Mouse (Mus musculus) heart, postnatal 4 days (tissue): Measurements from ENCODE around the gene Cotl1. TPM values are rescaled to one million over a fixed set of nuclear protein-coding genes. Genes with fewer than 3 reads are reported as not detected.

Source experiments
- DNase-seq: peaks from one replicate; pipeline ENCODE4 v3.0.0; 2021
- total RNA-seq, 2 experiments: library from RNA; stranded (reverse); gene quantifications; 2 replicates each; pipeline ENCODE4 v1.2.3; 2021

Cotl1 gene
- total RNA-seq, 2 experiments from 2014 or later = 51.5 to 56.0 TPM

GRCm38 (mm10) chr8:119816219-119816618 lies 24.1 kb downstream of the Cotl1 start:
- DNase-seq = no peak

- no peak for DNase-seq
Measured at GRCm38 (mm10) chr8:119812650-119813431, 27.5 kb downstream of the Cotl1 start.

- no peak for DNase-seq
Measured at GRCm38 (mm10) chr8:119811925-119812324, 28.4 kb downstream of the Cotl1 start.

GRCm38 (mm10) chr8:119810953-119811499 lies 29.3 kb downstream of the Cotl1 start:
- DNase-seq = no peak

- no peak for DNase-seq
Measured at GRCm38 (mm10) chr8:119810127-119810868, 30.0 kb downstream of the Cotl1 start.

- DNase-seq = no peak
Measured at GRCm38 (mm10) chr8:119809620-119810019, 30.7 kb downstream of the Cotl1 start.

GRCm38 (mm10) chr8:119807687-119808086 lies 32.7 kb downstream of the Cotl1 start:
- DNase-seq = no peak

- DNase-seq = peak; percentile 56
Measured at GRCm38 (mm10) chr8:119806422-119807263, 33.7 kb downstream of the Cotl1 start.

GRCm38 (mm10) chr8:119805275-119805674 lies 35.1 kb downstream of the Cotl1 start:
- no peak for DNase-seq

- DNase-seq = no peak
Measured at GRCm38 (mm10) chr8:119802592-119802991, 37.8 kb downstream of the Cotl1 start.

- DNase-seq = no peak
Measured at GRCm38 (mm10) chr8:119801168-119801567, 39.2 kb downstream of the Cotl1 start.

- DNase-seq = no peak
Measured at GRCm38 (mm10) chr8:119798965-119799264, 41.4 kb downstream of the Cotl1 start.

GRCm38 (mm10) chr8:119798170-119798964 lies 42.0 kb downstream of the Cotl1 start:
- peak; percentile 55 for DNase-seq

- DNase-seq = no peak
Measured at GRCm38 (mm10) chr8:119795651-119796050, 44.7 kb downstream of the Cotl1 start.

GRCm38 (mm10) chr8:119794689-119795088 lies 45.7 kb downstream of the Cotl1 start:
- DNase-seq = no peak

- DNase-seq = peak; percentile 49
Measured at GRCm38 (mm10) chr8:119791804-119792704, 48.3 kb downstream of the Cotl1 start.

- DNase-seq = no peak
Measured at GRCm38 (mm10) chr8:119789581-119789980, 50.8 kb downstream of the Cotl1 start.

- no peak for DNase-seq
Measured at GRCm38 (mm10) chr8:119788607-119789381, 51.5 kb downstream of the Cotl1 start.

- no peak for DNase-seq
Measured at GRCm38 (mm10) chr8:119787341-119787740, 53.0 kb downstream of the Cotl1 start.

GRCm38 (mm10) chr8:119786871-119787270 lies 53.5 kb downstream of the Cotl1 start:
- no peak for DNase-seq
